Mouse (Mus musculus) MEL-GATA-1-ER (cell line): Measurements from ENCODE around the gene Dtnbp1.

ENCODE experiments used
- DNase-seq: peaks from one replicate; pipeline ENCODE4 v3.0.0-alpha.2; 2012; ENCODE audit warnings: low read depth; ENCODE audit errors: extremely low read depth

Dtnbp1 gene

GRCm38 (mm10) chr13:45001911-45002615, at the start of gene Dtnbp1:
Gene Dtnbp1 (minus strand): TSS chr13:45002147.
- no peak for DNase-seq

GRCm38 (mm10) chr13:45049261-45050020, 47.5 kb upstream of the Dtnbp1 start:
- no peak for DNase-seq

GRCm38 (mm10) chr13:45043466-45043865, 41.5 kb upstream of the Dtnbp1 start:
- no peak for DNase-seq

- DNase-seq = no peak
Measured at GRCm38 (mm10) chr13:45040741-45041140, 38.8 kb upstream of the Dtnbp1 start.

GRCm38 (mm10) chr13:45040195-45040594, 38.2 kb upstream of the Dtnbp1 start:
- DNase-seq = no peak

GRCm38 (mm10) chr13:45036417-45036816, 34.5 kb upstream of the Dtnbp1 start:
- DNase-seq = no peak

GRCm38 (mm10) chr13:45034759-45035158, 32.8 kb upstream of the Dtnbp1 start:
- DNase-seq = no peak

- no peak for DNase-seq
Measured at GRCm38 (mm10) chr13:45033360-45033759, 31.4 kb upstream of the Dtnbp1 start.

GRCm38 (mm10) chr13:45032484-45032883, 30.5 kb upstream of the Dtnbp1 start:
- DNase-seq = no peak

GRCm38 (mm10) chr13:45031748-45032147, 29.8 kb upstream of the Dtnbp1 start:
- peak; percentile 46 for DNase-seq

- peak; percentile 11 for DNase-seq
Measured at GRCm38 (mm10) chr13:45031314-45031713, 29.4 kb upstream of the Dtnbp1 start.

- DNase-seq = peak; percentile 82
Measured at GRCm38 (mm10) chr13:45030830-45031229, 28.9 kb upstream of the Dtnbp1 start.

- DNase-seq = no peak
Measured at GRCm38 (mm10) chr13:45029791-45030190, 27.8 kb upstream of the Dtnbp1 start.

- DNase-seq = no peak
Measured at GRCm38 (mm10) chr13:45026291-45026690, 24.3 kb upstream of the Dtnbp1 start.

- DNase-seq = no peak
Measured at GRCm38 (mm10) chr13:45024821-45025220, 22.9 kb upstream of the Dtnbp1 start.

GRCm38 (mm10) chr13:45023356-45024150, 21.6 kb upstream of the Dtnbp1 start:
- no peak for DNase-seq

GRCm38 (mm10) chr13:45008150-45008549, 6.2 kb upstream of the Dtnbp1 start:
- peak; percentile 65 for DNase-seq

- DNase-seq = no peak
Measured at GRCm38 (mm10) chr13:45007726-45008125, 5.8 kb upstream of the Dtnbp1 start.

GRCm38 (mm10) chr13:45006483-45006882, 4.5 kb upstream of the Dtnbp1 start:
- peak; percentile 76 for DNase-seq

GRCm38 (mm10) chr13:45005861-45006260, 3.9 kb upstream of the Dtnbp1 start:
- peak; percentile 53 for DNase-seq

- DNase-seq = no peak
Measured at GRCm38 (mm10) chr13:45004987-45005592, 3.1 kb upstream of the Dtnbp1 start.
